Mouse (Mus musculus) CD4-positive, CD25-positive, alpha-beta regulatory T cell, adult 9 weeks (primary cell): ENCODE measurements around the gene Sgo2a. TPM values are rescaled to one million over a fixed set of nuclear protein-coding genes. Genes with fewer than 3 reads are reported as not detected.

Experiments used
- polyA plus RNA-seq: library from polyadenylated mRNA; unstranded; fragments of 100-300 nt; shearing (Covaris generic); gene quantifications from one replicate; pipeline ENCODE4 v1.2.1, GENCODE M21; 2017

Gene Sgo2a
- 0.53 TPM for polyA plus RNA-seq

GRCm38 (mm10) chr1:57995432-57996132 lies at the start of gene Sgo2a:
Sgo2a (plus strand) TSS chr1:57995971.

GRCm38 (mm10) chr1:58018856-58019255 lies 23.1 kb downstream of the Sgo2a start, which contains the start of gene Kctd18:
Kctd18 (minus strand) TSS chr1:58018956.

GRCm38 (mm10) chr1:58029636-58030117 lies 33.9 kb downstream of the Sgo2a start, which contains the start of gene Aox1:
Aox1 (plus strand) TSS chr1:58029931.

Other genes starting within 250 kb of the Sgo2a start
- 1.2 TPM for gene Spats2l, start 221.8 kb upstream of the Sgo2a start, polyA plus RNA-seq
- 36.5 TPM for gene Kctd18, start 23.0 kb downstream of the Sgo2a start, polyA plus RNA-seq
- not detected for gene Aox1, start 34.0 kb downstream of the Sgo2a start, polyA plus RNA-seq
- not detected for gene Aox3, start 117.2 kb downstream of the Sgo2a start, polyA plus RNA-seq
- not detected for gene Aox4, start 214.4 kb downstream of the Sgo2a start, polyA plus RNA-seq